Mouse (Mus musculus) forebrain, embryonic 14.5 days (tissue): ENCODE results near the gene Tgm2. TPM values are rescaled to one million over a fixed set of nuclear protein-coding genes. Genes with fewer than 3 reads are reported as not detected.

Experiments
- ATAC-seq: fragments of 200-750 bp; cut with Nextera tagmentation; 2 replicates; pipeline ENCODE4 v1.8.0; 2017; ENCODE audit warnings: mild to moderate bottlenecking, moderate library complexity
- DNase-seq: peaks from one replicate; pipeline ENCODE4 v3.0.0-alpha.2; 2015; ENCODE audit warnings: low spot score
- H3K27ac ChIP-seq: fragments of 300-500 bp; sonication (generic); 2 replicates; pipeline ENCODE4 v1.5.1; 2014; ENCODE audit warnings: low read depth, mild to moderate bottlenecking, control low read depth, low read length, moderate library complexity
- H3K27me3 ChIP-seq: fragments of 300-500 bp; sonication (generic); replicated peaks from 2 replicates; pipeline ENCODE4 v1.6.1; 2014; ENCODE audit warnings: low read length, control low read depth, mixed read lengths; ENCODE audit not compliant: control insufficient read depth, insufficient read depth
- H3K36me3 ChIP-seq: fragments of 300-500 bp; sonication (generic); 2 replicates; pipeline ENCODE4 v1.6.1; 2014; ENCODE audit warnings: low read length, control low read depth; ENCODE audit not compliant: control insufficient read depth, insufficient read depth
- H3K4me1 ChIP-seq: fragments of 300-500 bp; sonication (generic); 2 replicates; pipeline ENCODE4 v1.6.1; 2014; ENCODE audit warnings: antibody characterized with exemption, low read length, control low read depth; ENCODE audit not compliant: control insufficient read depth, insufficient read depth
- H3K4me2 ChIP-seq: fragments of 300-500 bp; sonication (generic); 2 replicates; pipeline ENCODE4 v1.6.1; 2014; ENCODE audit warnings: mild to moderate bottlenecking, control low read depth, low read length
- H3K4me3 ChIP-seq: fragments of 300-500 bp; sonication (generic); 2 replicates; pipeline ENCODE4 v1.5.1; 2014; ENCODE audit warnings: low read depth, low read length, control low read depth
- H3K9ac ChIP-seq: fragments of 300-500 bp; sonication (generic); 2 replicates; pipeline ENCODE4 v1.6.1; 2014; ENCODE audit warnings: mild to moderate bottlenecking, low read length, control low read depth, moderate library complexity
- H3K9me3 ChIP-seq: fragments of 300-500 bp; sonication (generic); replicated peaks from 2 replicates; pipeline ENCODE4 v1.6.1; 2016; ENCODE audit warnings: low read length, control low read depth, mixed read lengths; ENCODE audit not compliant: control insufficient read depth
- WGBS: fragments of 180-500 bp; shearing (Covaris S2); extraction: QIAGEN DNeasy Blood & Tissue Kit; methylation state at CpG from one replicate; pipeline ENCODE4 v1.1.7; 2014; 5-methylcytosine and 5-hydroxymethylcytosine counted together
- polyA plus RNA-seq: library from polyadenylated mRNA; unstranded; fragments of >200 nt; fragmentation: Nextera tagmentation; extraction: Ambion mirVana; gene quantifications from 2 replicates; pipeline ENCODE4 v1.2.1, GENCODE M21; 2014

The Tgm2 gene
- polyA plus RNA-seq, 1 experiment from 2014 or later = 5.0 TPM

DNA sequence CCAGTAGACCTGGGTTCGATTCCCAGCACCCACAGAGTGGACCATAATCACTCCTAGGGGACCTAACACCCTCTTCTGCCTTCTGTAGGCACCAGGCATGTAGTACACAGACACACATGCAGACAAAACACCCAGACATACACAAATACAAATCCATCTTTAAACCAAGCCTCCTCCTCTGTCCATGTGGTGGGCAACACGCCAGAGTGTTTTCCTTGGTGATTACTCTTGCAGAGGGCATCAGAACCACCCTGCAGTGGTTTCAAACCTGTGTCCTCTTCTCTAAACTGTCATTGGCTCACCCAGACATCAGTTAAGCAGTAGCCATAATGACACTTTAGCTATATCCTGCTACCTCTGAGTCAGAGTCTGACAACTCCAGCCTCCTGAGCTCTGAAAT is 24.2 kb upstream of the Tgm2 start:
- Histone ChIP-seq H3K36me3 (no peaks in the 10 kb centered on the region), H3K4me2 (no peak overlapping the region), H3K27ac (no peak overlapping the region), H3K9ac (no peak overlapping the region), H3K27me3 (no peaks in the 10 kb centered on the region), H3K9me3 (no peaks in the 10 kb centered on the region), H3K4me3 (no peak overlapping the region), H3K4me1 (no peaks in the 10 kb centered on the region)
- ATAC-seq (no peak), DNase-seq (no peak)
- 75% methylated on average over 2 of the region's 2 CpGs for WGBS

DNA sequence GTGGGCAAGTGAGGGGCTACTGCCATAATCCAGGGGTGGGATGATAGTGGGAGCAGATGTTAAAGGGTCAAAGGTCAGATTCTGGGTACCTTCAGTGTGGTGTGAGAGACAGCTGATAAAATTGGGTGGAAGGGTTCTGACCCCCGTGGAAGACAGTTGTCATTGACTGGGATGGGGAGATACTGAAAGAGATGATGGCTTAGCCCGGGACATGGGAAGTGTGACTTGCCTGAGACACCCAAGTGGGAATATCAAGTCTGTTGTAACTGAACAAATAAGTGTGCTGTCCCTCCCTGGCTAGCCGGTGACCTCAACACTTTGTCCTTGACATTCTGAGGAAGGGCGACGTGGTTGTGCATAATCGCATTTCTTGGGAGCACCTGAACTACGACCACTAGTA is 23.5 kb upstream of the Tgm2 start:
- ATAC-seq (no peak), DNase-seq (no peak)
- H3K27me3 ChIP-seq = no peaks in the 10 kb centered on the region
- H3K36me3 ChIP-seq = no peaks in the 10 kb centered on the region
- H3K9me3 ChIP-seq = no peaks in the 10 kb centered on the region
- 88% methylated on average over 7 of the region's 7 CpGs for WGBS
- no peak overlapping the region for H3K4me2 ChIP-seq
- no peak overlapping the region for H3K27ac ChIP-seq
- no peaks in the 10 kb centered on the region for H3K4me1 ChIP-seq
- no peak overlapping the region for H3K9ac ChIP-seq
- no peak overlapping the region for H3K4me3 ChIP-seq

DNA sequence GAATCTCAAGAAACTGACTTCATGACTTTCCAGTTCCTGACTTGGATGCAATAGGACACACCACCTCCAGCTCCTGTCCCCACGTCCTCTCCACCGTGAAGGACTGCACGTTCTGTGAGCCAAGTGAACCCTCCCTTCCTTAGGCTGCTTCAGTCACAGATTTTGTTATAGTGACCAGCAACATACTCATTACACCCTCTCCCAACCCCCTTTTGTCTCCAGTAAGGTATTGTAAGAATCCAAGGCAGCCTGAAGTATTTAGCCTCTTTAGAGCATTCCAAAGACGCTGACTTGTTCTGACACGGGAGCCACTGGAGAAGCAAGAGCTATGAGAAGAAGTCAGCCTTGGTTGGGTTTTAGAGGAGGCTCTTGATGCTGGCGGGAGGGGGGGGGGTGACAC is 23.1 kb upstream of the Tgm2 start:
- 75% methylated on average over 6 of the region's 6 CpGs for WGBS
- DNase-seq (no peak), ATAC-seq (no peak)
- H3K4me1 ChIP-seq = no peaks in the 10 kb centered on the region
- H3K4me2 ChIP-seq = no peak overlapping the region
- no peak overlapping the region for H3K9ac ChIP-seq
- H3K4me3 ChIP-seq = no peak overlapping the region
- no peaks in the 10 kb centered on the region for H3K9me3 ChIP-seq
- no peaks in the 10 kb centered on the region for H3K36me3 ChIP-seq
- no peak overlapping the region for H3K27ac ChIP-seq
- H3K27me3 ChIP-seq = no peaks in the 10 kb centered on the region

DNA sequence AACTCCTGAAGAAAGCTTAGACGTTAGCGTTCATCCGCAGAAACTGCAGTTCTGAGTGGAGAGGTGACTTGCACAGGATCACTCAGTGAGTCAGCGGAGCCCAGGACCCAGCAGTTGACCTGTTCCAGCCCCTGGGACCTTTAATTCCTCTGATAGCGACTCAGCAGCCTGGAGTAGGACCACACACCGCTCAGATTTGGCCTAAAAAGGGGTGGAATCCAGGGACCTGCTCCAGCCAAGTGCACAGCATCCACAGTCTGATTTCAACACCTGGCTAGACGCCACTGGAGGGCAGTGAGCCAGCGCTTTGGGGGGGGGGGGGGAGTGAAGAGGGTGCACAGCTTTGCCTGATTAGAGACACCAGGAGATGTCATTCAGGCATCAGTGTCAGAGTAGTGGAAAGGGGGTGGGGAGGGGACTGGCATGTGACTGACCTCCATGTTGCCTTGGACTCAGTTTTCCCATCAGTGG is 22.5 kb upstream of the Tgm2 start:
- H3K4me3 ChIP-seq = no peak overlapping the region
- no peaks in the 10 kb centered on the region for H3K9me3 ChIP-seq
- H3K4me1 ChIP-seq = no peaks in the 10 kb centered on the region
- no peak overlapping the region for H3K27ac ChIP-seq
- ATAC-seq = no peak
- DNase-seq = no peak
- H3K27me3 ChIP-seq = no peaks in the 10 kb centered on the region
- H3K9ac ChIP-seq = no peak overlapping the region
- H3K36me3 ChIP-seq = no peaks in the 10 kb centered on the region
- 62% methylated on average over 8 of the region's 8 CpGs for whole genome bisulfite sequencing
- H3K4me2 ChIP-seq = no peak overlapping the region

DNA sequence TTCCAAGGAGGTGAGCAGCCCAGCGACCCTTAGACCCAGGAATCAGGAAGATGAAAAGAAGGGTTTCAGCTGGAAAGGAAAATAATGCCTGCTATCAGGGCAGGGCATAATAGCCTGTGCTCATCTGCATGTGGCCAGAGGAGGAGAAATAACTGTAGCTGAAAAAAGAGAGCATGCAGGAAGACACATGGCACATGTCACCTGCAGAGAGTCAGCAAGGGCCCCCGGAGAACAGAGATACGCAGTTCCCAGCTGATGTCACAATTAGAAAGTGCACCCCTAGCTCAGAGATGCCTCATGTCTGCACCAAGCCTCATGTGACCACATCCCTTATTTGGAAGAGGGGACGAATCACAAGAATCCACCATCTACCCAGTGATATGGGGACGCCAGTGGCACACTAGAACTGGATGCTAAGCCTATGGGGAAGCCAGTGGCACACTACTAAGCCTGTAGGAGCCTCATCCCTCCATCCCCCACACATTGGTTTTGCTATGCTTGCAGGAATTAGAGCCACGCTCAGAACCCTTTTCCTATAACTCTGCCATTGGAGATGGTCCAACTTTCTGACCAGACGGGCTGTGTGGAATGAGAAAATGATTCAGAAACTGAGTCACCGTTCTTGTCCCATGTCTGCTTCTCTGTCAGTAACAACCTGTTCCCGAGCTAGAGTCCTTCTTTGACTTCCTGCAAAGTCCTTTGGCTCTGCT is 21.4 kb upstream of the Tgm2 start:
- Histone ChIP-seq H3K27me3 (no peaks in the 10 kb centered on the region), H3K4me3 (no peak overlapping the region), H3K27ac (no peak overlapping the region), H3K4me1 (no peaks in the 10 kb centered on the region), H3K9ac (no peak overlapping the region), H3K9me3 (no peaks in the 10 kb centered on the region), H3K36me3 (no peaks in the 10 kb centered on the region), H3K4me2 (no peak overlapping the region)
- no peak for ATAC-seq
- DNase-seq = no peak
- 77% methylated on average over 9 of the region's 9 CpGs for WGBS

DNA sequence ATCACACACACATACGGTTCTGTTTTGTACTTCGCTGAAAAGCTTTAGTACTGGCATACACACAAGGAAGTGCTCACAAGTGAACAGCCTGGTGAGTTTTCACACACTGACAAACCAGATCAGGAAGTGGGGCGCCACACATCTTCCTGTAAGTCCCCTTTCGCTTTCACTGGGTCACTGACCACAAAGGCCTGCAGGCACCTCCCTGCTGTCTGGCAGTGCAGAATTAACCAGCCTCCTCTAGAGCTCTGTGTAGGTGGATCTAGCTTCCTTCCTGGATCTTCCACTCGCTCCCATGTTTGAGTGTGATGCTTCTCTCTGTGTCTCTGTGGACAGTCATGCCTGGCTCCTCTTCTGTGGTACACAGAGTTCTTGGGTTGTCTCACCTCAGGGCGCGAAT is 20.4 kb upstream of the Tgm2 start:
- Histone ChIP-seq H3K4me3 (no peak overlapping the region), H3K36me3 (no peaks in the 10 kb centered on the region), H3K27ac (no peak overlapping the region), H3K9ac (no peak overlapping the region), H3K4me2 (no peak overlapping the region), H3K9me3 (no peaks in the 10 kb centered on the region), H3K27me3 (no peaks in the 10 kb centered on the region), H3K4me1 (no peaks in the 10 kb centered on the region)
- ATAC-seq (no peak), DNase-seq (no peak)
- 84% methylated on average over 7 of the region's 7 CpGs for WGBS

DNA sequence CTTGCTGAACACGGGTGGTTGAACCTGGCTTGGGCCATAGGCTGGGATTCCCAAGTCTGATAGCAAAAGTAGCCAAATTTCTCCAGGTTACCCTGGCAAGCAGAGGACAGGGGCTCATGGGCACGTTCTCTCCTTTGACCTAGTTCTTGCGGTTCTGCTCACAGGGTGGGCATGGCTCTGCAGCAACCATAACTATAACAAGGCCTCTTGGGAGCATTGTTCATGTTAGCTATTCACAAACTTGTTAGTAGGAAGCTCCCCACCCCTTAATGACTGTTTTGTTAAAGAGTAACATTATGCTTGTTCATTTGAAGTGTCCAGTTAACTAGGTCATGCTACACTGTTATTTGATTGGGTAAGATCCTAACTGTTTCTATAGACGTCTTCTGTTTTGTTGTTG is 19.5 kb upstream of the Tgm2 start:
- Histone ChIP-seq H3K27me3 (no peaks in the 10 kb centered on the region), H3K4me2 (no peak overlapping the region), H3K4me3 (no peak overlapping the region), H3K4me1 (no peaks in the 10 kb centered on the region), H3K9ac (no peak overlapping the region), H3K9me3 (no peaks in the 10 kb centered on the region), H3K36me3 (no peaks in the 10 kb centered on the region), H3K27ac (no peak overlapping the region)
- ATAC-seq (no peak), DNase-seq (no peak)
- 73% methylated on average over 4 of the region's 4 CpGs for WGBS

DNA sequence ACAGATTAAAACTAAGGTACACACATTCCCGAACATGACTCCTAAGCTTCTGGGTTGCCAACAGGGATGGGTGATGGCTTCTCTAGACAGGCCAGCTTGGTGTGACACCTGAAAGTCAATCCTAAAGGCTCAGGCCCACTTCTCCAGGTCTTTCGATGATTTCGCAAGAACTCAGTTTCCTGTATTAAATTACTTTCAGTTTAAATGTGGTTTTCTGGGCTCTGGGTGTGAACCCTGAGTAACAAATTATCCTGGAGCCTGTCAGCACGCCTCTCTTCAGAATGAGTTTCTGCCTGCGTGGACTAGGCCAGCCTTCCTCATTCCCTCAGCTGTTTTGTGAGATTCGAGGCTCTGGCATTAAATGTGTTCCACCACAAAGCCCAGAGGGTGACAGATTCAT is 16.8 kb upstream of the Tgm2 start:
- DNase-seq (no peak), ATAC-seq (no peak)
- H3K4me2 ChIP-seq = no peak overlapping the region
- H3K27me3 ChIP-seq = no peaks in the 10 kb centered on the region
- H3K27ac ChIP-seq = no peak overlapping the region
- H3K36me3 ChIP-seq = no peaks in the 10 kb centered on the region
- H3K9me3 ChIP-seq = no peaks in the 10 kb centered on the region
- no peaks in the 10 kb centered on the region for H3K4me1 ChIP-seq
- H3K4me3 ChIP-seq = no peak overlapping the region
- H3K9ac ChIP-seq = no peak overlapping the region
- 87% methylated on average over 6 of the region's 6 CpGs for WGBS

DNA sequence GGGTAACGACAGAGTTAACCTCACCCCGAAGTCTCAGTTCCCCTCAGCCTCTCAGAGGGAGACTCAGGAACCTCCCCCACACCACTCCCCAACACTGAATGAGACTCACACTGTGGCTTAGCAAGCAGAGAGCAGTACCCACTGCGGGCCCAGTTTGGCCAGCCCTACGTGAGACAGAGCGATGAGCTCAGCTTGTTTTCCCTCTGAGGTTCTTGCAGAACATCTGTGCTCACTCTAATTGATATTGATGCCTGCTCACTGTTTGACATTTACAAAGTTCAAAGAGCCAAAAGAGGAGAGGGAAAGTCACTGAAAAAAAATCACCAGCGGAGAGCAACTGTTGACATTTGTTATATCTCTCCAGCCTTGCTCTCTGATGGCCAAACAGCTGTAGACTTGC is 15.5 kb upstream of the Tgm2 start:
- WGBS = 83% methylated on average over 6 of the region's 6 CpGs
- Histone ChIP-seq H3K9me3 (no peaks in the 10 kb centered on the region), H3K4me1 (no peaks in the 10 kb centered on the region), H3K4me3 (no peak overlapping the region), H3K4me2 (no peak overlapping the region), H3K27me3 (no peaks in the 10 kb centered on the region), H3K27ac (no peak overlapping the region), H3K36me3 (no peaks in the 10 kb centered on the region), H3K9ac (no peak overlapping the region)
- no peak for DNase-seq
- ATAC-seq = no peak
